Mouse (Mus musculus) effector memory CD4-positive, alpha-beta T cell, adult 7 months (primary cell): ENCODE measurements around the gene Lamc2. TPM values are rescaled to one million over a fixed set of nuclear protein-coding genes. Genes with fewer than 3 reads are reported as not detected.

Experiments used
- polyA plus RNA-seq: library from polyadenylated mRNA; unstranded; fragments of 100-300 nt; shearing (Covaris generic); gene quantifications from one replicate; pipeline ENCODE4 v1.2.1, GENCODE M21; 2017

Lamc2 gene
- 0.72 TPM for polyA plus RNA-seq

DNA sequence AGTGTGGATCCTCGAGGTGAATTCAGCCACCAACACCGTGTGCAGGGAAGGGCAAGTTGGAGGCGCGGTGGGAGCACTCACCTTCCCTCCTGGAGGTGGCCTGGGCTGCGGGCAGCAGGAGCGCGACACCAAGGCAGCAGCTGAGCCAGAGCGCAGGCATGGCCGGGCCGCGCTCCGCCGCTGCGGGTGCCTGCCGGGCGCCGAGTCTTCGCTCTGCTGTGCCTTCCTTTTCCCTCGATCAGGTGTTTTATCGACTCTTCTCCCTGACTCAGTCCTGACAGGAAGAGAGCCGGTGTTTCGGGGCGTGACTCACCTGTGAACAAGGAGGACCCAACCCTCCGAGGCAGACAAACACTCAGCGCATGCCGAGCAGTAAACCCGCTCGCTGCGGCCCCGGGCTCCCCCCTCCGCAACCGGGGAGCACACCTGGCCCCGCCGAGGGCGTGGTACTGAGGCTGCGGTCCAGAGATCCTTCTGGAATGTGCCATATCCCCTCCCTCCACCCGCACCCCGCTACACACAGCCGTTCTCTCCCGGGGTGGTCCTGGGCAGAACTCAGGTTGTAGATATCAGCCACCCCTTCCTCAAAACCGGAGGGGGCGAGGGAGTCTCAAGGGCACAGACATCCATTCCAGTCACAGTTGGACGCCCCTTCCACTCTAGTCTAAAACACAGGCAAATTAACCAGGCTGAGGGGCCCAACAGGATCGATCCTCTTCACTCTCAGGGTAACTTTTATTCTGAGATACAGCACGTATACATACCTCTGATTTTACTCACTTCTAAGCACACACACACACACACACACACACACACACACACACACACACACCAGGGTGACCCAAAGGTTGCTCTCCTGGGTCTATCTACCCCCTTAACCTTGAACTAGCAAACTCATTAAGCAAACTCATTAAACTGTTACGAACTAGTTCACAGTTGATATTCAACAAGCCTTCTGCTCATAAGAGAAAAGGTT, at the start of gene Lamc2:
Lamc2 (minus strand) TSS at position 620 of the 976 bp plus-strand sequence.

Other genes starting within 250 kb of the Lamc2 start
- 12.5 TPM for gene Nmnat2, start 231.5 kb downstream of the Lamc2 start, polyA plus RNA-seq
- 6.5 TPM for gene Lamc1, start 146.3 kb upstream of the Lamc2 start, polyA plus RNA-seq
- gene Shcbp1l, start 238.7 kb upstream of the Lamc2 start, polyA plus RNA-seq = not detected